Mouse (Mus musculus) embryonic facial prominence, embryonic 12.5 days (tissue): ENCODE measurements at regions not wholly inside any gene's neighbourhood (a gene's known extent, or its start where the extent isn't known, plus 50 kb on each side); places are given as distances from the start of the nearest gene placed in this dataset.
A peak's percentile ranks its signal among the peaks of the same experiment; 100 is the strongest.

Experiments used
- ATAC-seq: fragments of 200-750 bp; cut with Nextera tagmentation; 2 replicates; pipeline ENCODE4 v1.8.0; 2017; ENCODE audit not compliant: insufficient number of reproducible peaks, insufficient read depth, low FRiP score, low TSS enrichment
- H3K27ac ChIP-seq: fragments of 300-500 bp; sonication (generic); 2 replicates; pipeline ENCODE4 v1.5.1; 2016; ENCODE audit warnings: mild to moderate bottlenecking
- H3K27me3 ChIP-seq: fragments of 300-500 bp; sonication (generic); 2 replicates; pipeline ENCODE4 v1.6.1; 2016; ENCODE audit warnings: mild to moderate bottlenecking, moderate library complexity
- H3K36me3 ChIP-seq: fragments of 300-500 bp; sonication (generic); 2 replicates; pipeline ENCODE4 v1.6.1; 2016; ENCODE audit warnings: mild to moderate bottlenecking
- H3K4me1 ChIP-seq: fragments of 300-500 bp; sonication (generic); 2 replicates; pipeline ENCODE4 v1.6.1; 2016
- H3K4me2 ChIP-seq: fragments of 300-500 bp; sonication (generic); replicated peaks from 2 replicates; pipeline ENCODE4 v1.6.1; 2016; ENCODE audit warnings: mild to moderate bottlenecking, moderate library complexity
- H3K4me3 ChIP-seq: fragments of 300-500 bp; sonication (generic); 2 replicates; pipeline ENCODE4 v1.5.1; 2016; ENCODE audit warnings: mild to moderate bottlenecking
- H3K9ac ChIP-seq: fragments of 300-500 bp; sonication (generic); 2 replicates; pipeline ENCODE4 v1.6.1; 2016; ENCODE audit warnings: mild to moderate bottlenecking, moderate library complexity
- H3K9me3 ChIP-seq: fragments of 300-500 bp; sonication (generic); 2 replicates; pipeline ENCODE4 v1.6.1; 2016; ENCODE audit warnings: mild to moderate bottlenecking, moderate library complexity
- WGBS: fragments of 180-500 bp; shearing (Covaris S2); methylation state at CpG from one replicate; pipeline ENCODE4 v1.1.7; 2016; 5-methylcytosine and 5-hydroxymethylcytosine counted together

GRCm38 (mm10) chr11:22668220-22668619 is 156.3 kb downstream of the Tmem17 start:
- Histone ChIP-seq H3K27me3 (no peaks in the 10 kb centered on the region), H3K4me3 (no peak overlapping the region), H3K9ac (no peak overlapping the region), H3K9me3 (no peaks in the 10 kb centered on the region), H3K4me1 (no peaks in the 10 kb centered on the region), H3K36me3 (no peaks in the 10 kb centered on the region), H3K27ac (no peak overlapping the region), H3K4me2 (no peak overlapping the region)
- 67% methylated on average over 2 of the region's 2 CpGs for WGBS
- no peak for ATAC-seq

GRCm38 (mm10) chr11:22669267-22669666 is 157.4 kb downstream of the Tmem17 start:
- H3K36me3 ChIP-seq: no peaks in the 10 kb centered on the region
- no peak overlapping the region for H3K27ac ChIP-seq
- 65% methylated on average over 4 of the region's 4 CpGs for WGBS
- no peak overlapping the region for H3K9ac ChIP-seq
- ATAC-seq: no peak
- H3K4me1 ChIP-seq: no peaks in the 10 kb centered on the region
- H3K4me3 ChIP-seq: no peak overlapping the region
- H3K27me3 ChIP-seq: no peaks in the 10 kb centered on the region
- H3K4me2 ChIP-seq: no peak overlapping the region
- no peaks in the 10 kb centered on the region for H3K9me3 ChIP-seq

DNA sequence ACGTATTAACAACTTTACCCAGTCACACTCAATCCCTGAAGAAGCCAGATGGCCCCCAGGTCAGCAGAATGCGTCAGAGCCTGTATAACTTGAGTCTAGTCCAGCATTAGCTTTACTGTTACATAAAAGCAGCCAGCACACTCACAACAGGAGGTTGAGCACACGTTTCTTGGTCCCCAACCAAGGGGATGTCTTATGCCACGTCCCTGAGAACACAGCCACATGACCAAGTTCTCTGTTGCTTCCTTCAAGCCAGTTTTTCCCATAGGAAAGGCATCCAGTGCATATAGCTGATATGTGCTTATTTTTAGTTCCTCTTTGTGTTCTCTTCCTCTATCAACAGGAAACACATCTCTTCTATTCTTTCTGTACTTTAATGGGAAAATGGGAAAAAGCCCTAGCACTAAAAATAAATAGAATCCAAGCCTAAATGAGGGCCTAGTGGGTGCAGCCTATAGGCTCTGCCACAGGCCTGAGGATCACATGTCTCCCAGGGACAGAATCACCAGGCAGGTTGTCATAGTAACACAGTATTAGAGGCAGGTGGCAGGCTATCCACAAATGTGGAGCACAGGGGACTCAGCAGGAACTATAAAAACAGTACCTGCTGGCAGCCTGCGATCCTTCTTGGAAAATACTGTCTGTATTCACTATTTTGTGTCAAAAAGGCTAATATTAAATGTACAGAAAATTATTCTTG is 160.1 kb downstream of the Tmem17 start:
- no peaks in the 10 kb centered on the region for H3K36me3 ChIP-seq
- no peaks in the 10 kb centered on the region; the same call in 1 of the 2 replicates for H3K4me1 ChIP-seq
- no peak overlapping the region for H3K4me2 ChIP-seq
- H3K9me3 ChIP-seq: no peaks in the 10 kb centered on the region
- H3K4me3 ChIP-seq: no peak overlapping the region
- no peak overlapping the region for H3K27ac ChIP-seq
- peak; percentile 79; the same call in 1 of the 2 replicates for ATAC-seq
- WGBS: 46% methylated on average over 5 of the region's 5 CpGs
- H3K9ac ChIP-seq: no peak overlapping the region
- H3K27me3 ChIP-seq: no peaks in the 10 kb centered on the region

- H3K36me3 ChIP-seq: no peaks in the 10 kb centered on the region
- H3K27ac ChIP-seq: no peak overlapping the region
- no peak overlapping the region for H3K4me3 ChIP-seq
- 67% methylated on average over 3 of the region's 3 CpGs for WGBS
- no peaks in the 10 kb centered on the region; the same call in 1 of the 2 replicates for H3K4me1 ChIP-seq
- no peak overlapping the region for H3K4me2 ChIP-seq
- H3K9me3 ChIP-seq: no peaks in the 10 kb centered on the region
- H3K27me3 ChIP-seq: no peaks in the 10 kb centered on the region
- H3K9ac ChIP-seq: no peak overlapping the region
- ATAC-seq: no peak
Measured at GRCm38 (mm10) chr11:22675047-22675446, 163.2 kb downstream of the Tmem17 start.

DNA sequence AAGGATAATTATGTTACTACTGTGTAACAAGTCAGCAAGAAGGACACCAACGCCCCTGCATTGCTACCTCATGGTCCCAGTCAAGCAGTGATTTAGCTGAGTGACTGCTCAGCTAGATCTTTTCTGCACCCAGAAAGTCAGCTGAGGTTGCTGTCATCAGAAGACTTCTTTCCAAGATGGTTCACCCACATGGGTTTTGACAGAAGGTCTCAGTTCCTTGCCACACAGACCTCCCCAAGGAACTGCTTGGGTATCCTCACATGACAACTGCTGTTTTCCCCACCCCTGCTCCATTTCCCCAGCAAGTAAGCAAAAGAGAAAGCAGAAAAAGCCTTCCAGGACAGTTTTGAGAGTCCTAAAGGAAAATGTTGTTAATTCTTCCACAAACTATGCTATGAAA is 163.9 kb downstream of the Tmem17 start:
- WGBS: 47% methylated on average over 1 of the region's 1 CpGs
- Histone ChIP-seq H3K4me1 (no peaks in the 10 kb centered on the region; the same call in 1 of the 2 replicates), H3K9me3 (no peaks in the 10 kb centered on the region), H3K4me3 (no peak overlapping the region), H3K27ac (no peak overlapping the region), H3K4me2 (no peak overlapping the region), H3K27me3 (no peaks in the 10 kb centered on the region), H3K9ac (no peak overlapping the region), H3K36me3 (no peaks in the 10 kb centered on the region)
- no peak for ATAC-seq

- no peak overlapping the region for H3K4me3 ChIP-seq
- no peak overlapping the region for H3K9ac ChIP-seq
- no peak for ATAC-seq
- 46% methylated on average over 2 of the region's 2 CpGs for WGBS
- H3K36me3 ChIP-seq: no peaks in the 10 kb centered on the region
- no peaks in the 10 kb centered on the region for H3K9me3 ChIP-seq
- H3K27ac ChIP-seq: no peak overlapping the region
- H3K4me1 ChIP-seq: no peaks in the 10 kb centered on the region; the same call in 1 of the 2 replicates
- H3K27me3 ChIP-seq: no peaks in the 10 kb centered on the region
- H3K4me2 ChIP-seq: no peak overlapping the region
Measured at GRCm38 (mm10) chr11:22677337-22677736, 165.4 kb downstream of the Tmem17 start.

GRCm38 (mm10) chr11:22684576-22684975 is 172.7 kb downstream of the Tmem17 start:
- Histone ChIP-seq H3K9me3 (no peaks in the 10 kb centered on the region), H3K4me1 (no peaks in the 10 kb centered on the region), H3K27ac (no peak overlapping the region), H3K4me3 (no peak overlapping the region), H3K4me2 (no peak overlapping the region), H3K9ac (no peak overlapping the region), H3K27me3 (no peaks in the 10 kb centered on the region), H3K36me3 (no peaks in the 10 kb centered on the region)
- 87% methylated on average over 4 of the region's 4 CpGs for WGBS
- no peak for ATAC-seq

DNA sequence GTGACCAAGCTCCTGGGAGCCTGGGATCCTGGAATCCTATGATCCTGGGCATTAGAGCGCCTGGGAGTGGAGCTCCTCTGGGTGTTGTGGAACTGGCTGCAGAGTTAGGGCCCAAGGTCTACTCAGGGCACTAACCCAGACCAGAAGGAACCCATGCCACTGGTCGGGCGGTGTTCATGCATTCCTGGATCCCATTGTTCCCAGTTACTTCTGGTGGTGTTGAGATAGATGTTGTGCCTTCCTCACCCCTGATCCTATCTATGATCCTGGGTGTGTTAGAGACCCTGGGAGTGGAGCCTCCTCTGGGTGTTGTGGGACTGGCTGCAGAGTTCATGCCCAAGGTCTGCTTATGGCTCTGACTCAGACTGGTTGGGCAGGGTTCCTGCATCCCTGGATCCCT is 169.9 kb downstream of the B3gnt2 start:
- H3K27ac ChIP-seq: no peak overlapping the region
- H3K4me3 ChIP-seq: no peak overlapping the region
- H3K4me1 ChIP-seq: no peaks in the 10 kb centered on the region
- H3K27me3 ChIP-seq: no peaks in the 10 kb centered on the region
- 97% methylated on average over 3 of the region's 3 CpGs for WGBS
- H3K4me2 ChIP-seq: no peak overlapping the region
- H3K9ac ChIP-seq: no peak overlapping the region
- ATAC-seq: no peak
- no peaks in the 10 kb centered on the region for H3K9me3 ChIP-seq
- no peaks in the 10 kb centered on the region for H3K36me3 ChIP-seq

DNA sequence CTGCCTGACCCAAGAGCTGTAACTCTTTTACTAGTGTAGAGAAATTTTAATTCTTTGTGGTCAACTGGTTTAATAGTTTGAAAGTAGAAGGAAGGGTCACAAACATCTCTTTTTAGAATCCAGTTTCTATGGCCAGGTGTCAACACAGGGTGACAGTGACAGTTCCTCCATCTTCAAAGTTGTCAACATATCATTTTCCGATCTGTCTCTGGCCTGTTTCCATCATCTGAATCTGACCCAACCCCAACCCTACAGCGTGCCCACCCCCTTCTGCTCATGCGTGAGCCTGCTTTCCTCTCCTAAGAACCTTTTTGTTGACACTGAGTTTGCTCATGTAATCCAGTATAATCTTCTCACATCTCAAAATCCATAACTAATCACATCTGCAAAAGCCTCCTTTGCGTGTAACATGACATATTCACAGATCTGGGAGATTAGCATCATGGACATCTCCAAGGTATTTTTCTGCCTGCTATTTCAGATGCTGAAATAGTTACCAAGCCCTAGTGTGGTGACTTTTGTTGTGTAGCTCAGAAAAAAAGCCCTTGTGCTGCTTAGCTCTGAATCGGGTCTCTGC is 168.4 kb downstream of the B3gnt2 start:
- H3K4me3 ChIP-seq: no peak overlapping the region
- no peak overlapping the region for H3K27ac ChIP-seq
- no peak overlapping the region for H3K9ac ChIP-seq
- 82% methylated on average over 5 of the region's 5 CpGs for WGBS
- ATAC-seq: no peak
- H3K4me2 ChIP-seq: no peak overlapping the region
- no peaks in the 10 kb centered on the region for H3K36me3 ChIP-seq
- H3K9me3 ChIP-seq: no peaks in the 10 kb centered on the region
- no peaks in the 10 kb centered on the region for H3K27me3 ChIP-seq
- no peaks in the 10 kb centered on the region for H3K4me1 ChIP-seq

GRCm38 (mm10) chr11:22692941-22693341 is 167.8 kb downstream of the B3gnt2 start:
- Histone ChIP-seq H3K27me3 (no peaks in the 10 kb centered on the region), H3K4me1 (peaks cover under 1% of the 10 kb centered on the region; the same call in 1 of the 2 replicates), H3K9me3 (no peaks in the 10 kb centered on the region), H3K4me2 (no peak overlapping the region), H3K4me3 (no peak overlapping the region), H3K9ac (no peak overlapping the region), H3K36me3 (no peaks in the 10 kb centered on the region), H3K27ac (no peak overlapping the region)
- 48% methylated on average over 1 of the region's 1 CpGs for WGBS
- ATAC-seq: no peak

DNA sequence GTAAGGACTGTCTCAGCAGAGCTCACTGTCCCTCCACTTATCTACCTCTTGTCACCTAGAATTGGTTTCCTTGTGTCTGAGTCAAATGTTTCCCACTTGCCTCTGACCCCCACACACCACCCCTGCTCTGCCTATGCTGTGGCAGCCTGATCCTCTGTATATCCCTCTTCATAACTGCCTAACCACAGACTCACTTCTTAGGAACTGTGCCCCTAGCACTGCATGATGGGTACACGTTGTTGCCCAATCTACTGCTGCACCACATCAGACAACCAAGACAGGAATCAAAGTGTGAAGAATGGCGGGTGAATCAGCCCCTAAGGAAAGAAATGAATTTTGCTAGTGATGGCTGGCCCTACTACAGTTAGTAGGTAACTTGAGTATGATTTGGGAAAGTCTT is 167.4 kb downstream of the B3gnt2 start:
- H3K4me3 ChIP-seq: no peak overlapping the region
- no peaks in the 10 kb centered on the region for H3K27me3 ChIP-seq
- WGBS: 78% methylated on average over 2 of the region's 2 CpGs
- ATAC-seq: no peak
- H3K9me3 ChIP-seq: no peaks in the 10 kb centered on the region
- H3K4me1 ChIP-seq: peaks cover 4% of the 10 kb centered on the region; the same call in 1 of the 2 replicates
- no peak overlapping the region for H3K4me2 ChIP-seq
- H3K36me3 ChIP-seq: no peaks in the 10 kb centered on the region
- H3K27ac ChIP-seq: no peak overlapping the region
- H3K9ac ChIP-seq: no peak overlapping the region

DNA sequence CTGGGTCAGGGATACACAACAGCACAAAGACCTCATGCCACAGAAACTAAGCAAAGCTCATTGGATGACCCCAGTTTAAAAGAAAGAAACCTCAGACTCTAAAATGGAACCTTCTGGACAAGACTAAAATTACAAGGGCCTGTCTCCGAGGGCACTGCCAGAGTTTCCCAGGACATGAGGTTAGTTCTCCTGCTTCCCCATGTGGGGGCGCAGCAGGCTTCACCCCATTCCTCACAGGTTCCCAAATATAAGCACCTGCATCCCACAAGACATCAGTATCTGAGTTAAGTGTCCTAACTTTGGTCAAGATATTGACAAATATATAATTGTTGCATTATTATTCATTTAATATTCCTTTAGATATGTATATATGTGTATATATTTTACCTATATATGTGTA is 166.8 kb downstream of the B3gnt2 start:
- WGBS: 72% methylated on average over 2 of the region's 2 CpGs

More for the DNA sequence above, 166.8 kb downstream of the B3gnt2 start:
- no peak overlapping the region for H3K4me3 ChIP-seq
- no peaks in the 10 kb centered on the region for H3K9me3 ChIP-seq
- no peak overlapping the region for H3K4me2 ChIP-seq
- H3K27me3 ChIP-seq: no peaks in the 10 kb centered on the region
- ATAC-seq: no peak
- H3K4me1 ChIP-seq: peaks cover 9% of the 10 kb centered on the region; the same call in 1 of the 2 replicates
- H3K9ac ChIP-seq: no peak overlapping the region
- no peak overlapping the region for H3K27ac ChIP-seq
- no peaks in the 10 kb centered on the region for H3K36me3 ChIP-seq
